Mouse (Mus musculus) urinary bladder, adult 2 months (tissue): ENCODE measurements at regions not wholly inside any gene's neighbourhood (a gene's known extent, or its start where the extent isn't known, plus 50 kb on each side); places are given as distances from the start of the nearest gene placed in this dataset.

Experiments used
- DNase-seq: peaks from one replicate; pipeline ENCODE4 v3.0.0; 2022; ENCODE audit warnings: low spot score

- DNase-seq: no peak
These were observed 231.4 kb upstream of the Chd6 start for GRCm38 (mm10) chr2:161340291-161340690.

- no peak for DNase-seq
These were observed 230.6 kb upstream of the Chd6 start for GRCm38 (mm10) chr2:161339327-161340001.

- no peak for DNase-seq
These were observed 230.1 kb upstream of the Chd6 start for GRCm38 (mm10) chr2:161338953-161339326.

GRCm38 (mm10) chr2:161332653-161333052 is 223.8 kb upstream of the Chd6 start:
- DNase-seq: no peak

GRCm38 (mm10) chr2:161331850-161332365 is 223.0 kb upstream of the Chd6 start:
- no peak for DNase-seq

- DNase-seq: no peak
These were observed 193.9 kb upstream of the Chd6 start for GRCm38 (mm10) chr2:161302796-161303195.

GRCm38 (mm10) chr2:161268861-161269413 is 160.1 kb upstream of the Chd6 start:
- no peak for DNase-seq

- no peak for DNase-seq
These were observed 157.6 kb upstream of the Chd6 start for GRCm38 (mm10) chr2:161266476-161266875.

GRCm38 (mm10) chr2:161265211-161265610 is 156.3 kb upstream of the Chd6 start:
- no peak for DNase-seq

GRCm38 (mm10) chr2:161252761-161253160 is 143.9 kb upstream of the Chd6 start:
- DNase-seq: no peak

- DNase-seq: no peak
These were observed 132.8 kb upstream of the Chd6 start for GRCm38 (mm10) chr2:161241665-161242064.

- DNase-seq: no peak
These were observed 128.5 kb upstream of the Chd6 start for GRCm38 (mm10) chr2:161237280-161237819.

GRCm38 (mm10) chr2:161233155-161233741 is 124.4 kb upstream of the Chd6 start:
- DNase-seq: no peak

GRCm38 (mm10) chr2:161231405-161231804 is 122.5 kb upstream of the Chd6 start:
- no peak for DNase-seq

- DNase-seq: no peak
These were observed 106.9 kb upstream of the Chd6 start for GRCm38 (mm10) chr2:161215736-161216135.

GRCm38 (mm10) chr2:161214681-161215458 is 106.0 kb upstream of the Chd6 start:
- DNase-seq: peak; percentile 45

- DNase-seq: no peak
These were observed 103.5 kb upstream of the Chd6 start for GRCm38 (mm10) chr2:161212322-161212882.

- DNase-seq: no peak
These were observed 88.0 kb upstream of the Chd6 start for GRCm38 (mm10) chr2:161196713-161197372.

GRCm38 (mm10) chr2:161187516-161187915 is 78.6 kb upstream of the Chd6 start:
- DNase-seq: no peak

GRCm38 (mm10) chr2:161185122-161185521 is 76.2 kb upstream of the Chd6 start:
- DNase-seq: no peak

- peak; percentile 42 for DNase-seq
These were observed 68.6 kb upstream of the Chd6 start for GRCm38 (mm10) chr2:161177355-161178021.
